Mouse (Mus musculus): ENCODE data around the gene Lhfpl1.
"Not testable (repeated sequence)": the region's sequence is repeated elsewhere in the genome, so short reads cannot be mapped to it uniquely, and the experiment has no call there.

Gene Lhfpl1

DNA sequence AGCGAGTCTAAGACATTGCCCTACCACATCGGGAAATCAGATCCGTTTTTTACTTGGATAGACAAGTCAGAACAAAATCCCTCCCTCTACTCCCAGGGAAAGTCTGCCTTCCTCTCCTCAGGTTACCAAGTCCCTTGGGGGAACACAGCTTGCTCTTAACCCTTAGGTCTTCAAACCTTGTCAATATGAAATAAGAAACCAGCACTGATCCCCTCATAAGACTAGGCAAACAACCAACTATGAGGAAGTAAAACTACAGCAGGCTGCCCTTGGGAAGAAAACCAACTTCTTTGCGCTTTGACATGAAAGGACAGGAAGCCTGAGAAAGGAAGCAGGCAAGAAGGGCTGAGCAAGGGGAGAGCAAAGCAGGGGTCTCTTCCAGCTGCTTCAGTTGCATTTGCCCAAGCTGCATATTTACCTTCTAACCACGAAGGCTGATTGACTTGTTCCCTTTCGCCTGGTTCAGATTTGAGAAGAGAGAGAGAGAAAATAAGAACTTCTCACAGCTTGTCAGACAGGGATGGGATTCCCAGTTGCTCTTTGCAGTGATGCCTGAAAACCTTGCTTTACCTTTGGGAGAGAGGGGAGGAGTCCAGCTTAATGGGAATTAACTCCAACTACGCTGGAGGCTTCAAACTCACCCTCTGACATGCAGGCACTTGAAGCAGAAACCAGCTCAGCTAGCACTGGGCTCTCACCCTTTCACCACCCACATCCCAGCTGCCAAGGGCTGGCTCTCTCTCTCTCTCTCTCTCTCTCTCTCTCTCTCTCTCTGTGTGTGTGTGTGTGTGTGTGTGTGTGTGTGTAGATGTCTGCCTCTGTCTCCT, at the start of gene Lhfpl1:
Lhfpl1 (minus strand) TSS at position 713 of the 827 bp plus-strand sequence.
- DNase-seq (ENCODE audit: low read depth, low spot score), result peak; percentile 62

DNA sequence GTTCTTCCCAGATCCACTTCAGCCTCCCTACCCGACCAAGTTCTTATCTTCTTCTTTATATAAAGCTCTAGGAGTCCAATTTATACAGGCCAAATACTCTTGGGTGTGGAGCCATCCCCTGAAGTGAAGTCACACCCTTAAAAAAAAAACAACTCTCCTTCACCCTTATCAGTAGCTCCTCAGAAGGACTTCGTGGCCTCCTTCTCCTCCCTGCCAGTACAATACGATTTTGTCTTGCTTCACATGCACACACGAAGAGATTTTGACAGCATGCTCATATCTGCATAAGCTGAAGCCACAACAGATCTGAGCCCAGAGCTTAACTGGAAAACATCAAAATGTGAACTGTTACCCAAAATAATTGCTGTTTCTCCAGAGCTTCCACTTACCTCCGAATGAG, 22.9 kb upstream of the Lhfpl1 start:
- no peak for DNase-seq (ENCODE audit: low read depth, low spot score)

DNA sequence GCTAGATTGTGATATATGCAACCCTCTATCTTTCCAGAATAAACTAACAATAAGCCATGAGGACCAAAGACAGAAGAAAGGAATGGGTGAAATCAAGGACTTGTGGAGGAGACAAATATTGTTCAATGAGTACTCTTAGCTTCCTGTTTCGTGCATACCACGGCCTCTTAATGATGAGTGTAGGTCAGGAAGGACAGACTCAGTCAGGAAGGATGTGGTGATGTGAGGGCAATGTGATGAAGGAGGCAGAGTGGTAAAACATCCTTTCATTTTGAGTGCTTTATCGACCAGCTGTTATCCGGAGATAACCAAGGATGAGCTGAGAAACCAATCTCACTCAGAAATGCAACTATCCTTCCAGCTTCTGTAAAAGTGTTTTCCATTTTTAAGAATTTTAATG, 13.6 kb upstream of the Lhfpl1 start:
- DNase-seq (ENCODE audit: low read depth, low spot score), result no peak

DNA sequence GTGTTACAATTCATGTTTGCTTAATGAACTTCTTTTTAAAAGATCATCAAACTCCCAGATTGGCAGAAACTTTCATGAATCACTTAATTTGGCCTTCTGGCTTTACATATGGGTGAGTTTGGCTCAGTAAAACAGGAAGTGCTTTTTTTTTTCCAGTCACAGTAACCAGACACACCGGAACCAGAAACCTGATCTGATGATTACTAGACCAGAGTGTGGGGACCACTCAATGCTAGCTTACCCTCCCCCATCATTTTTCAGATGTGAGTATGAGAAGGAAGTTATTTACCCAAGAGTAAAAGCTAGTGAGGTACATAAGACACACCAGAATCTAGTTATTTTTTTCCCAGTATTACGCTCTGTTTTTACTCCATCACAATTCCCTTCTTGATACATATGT, 6.5 kb downstream of the Lhfpl1 start:
- no peak for DNase-seq (ENCODE audit: low read depth, low spot score)

DNA sequence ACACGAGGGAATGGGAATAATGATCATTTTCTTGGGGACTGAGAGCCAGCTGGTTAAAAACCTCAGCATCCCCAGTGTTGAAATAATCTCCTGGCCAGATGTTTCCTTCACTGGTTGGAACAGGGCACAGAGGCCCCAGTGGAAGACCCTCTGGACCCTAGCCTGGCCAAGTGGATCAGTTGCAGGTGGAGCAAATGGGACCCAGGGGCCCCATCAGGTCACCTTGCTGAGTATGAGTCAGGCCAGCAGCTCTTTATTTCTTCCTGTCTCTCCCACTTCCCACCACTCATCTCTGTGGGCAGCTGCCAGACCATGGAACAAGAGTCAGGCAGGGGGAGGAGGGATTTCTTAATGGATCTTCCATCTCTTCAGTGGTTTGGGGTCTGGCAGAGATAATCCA, 12.7 kb downstream of the Lhfpl1 start:
- DNase-seq (ENCODE audit: low read depth, low spot score), result peak; percentile 14

DNA sequence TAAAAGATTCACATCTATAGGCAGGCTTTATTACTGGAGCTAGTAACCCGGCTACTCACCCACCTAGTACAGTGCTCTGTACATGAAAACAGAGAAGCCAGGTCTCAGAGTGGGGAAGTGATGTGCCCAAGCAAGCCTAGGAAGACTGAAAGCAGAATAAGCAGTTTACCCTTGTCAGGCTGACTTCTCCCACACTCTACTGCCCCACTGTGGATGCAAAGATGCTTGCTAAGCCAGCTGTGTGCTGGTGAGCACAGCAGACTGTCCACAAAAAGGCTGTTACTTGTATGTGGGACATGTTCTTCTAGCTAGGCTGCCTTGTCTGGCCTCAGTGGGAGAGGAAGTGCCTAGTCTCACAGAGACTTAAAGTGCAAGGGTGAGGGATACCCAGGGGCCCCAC, 40.3 kb downstream of the Lhfpl1 start:
- DNase-seq (ENCODE audit: low read depth, low spot score), result peak; percentile 5

DNA sequence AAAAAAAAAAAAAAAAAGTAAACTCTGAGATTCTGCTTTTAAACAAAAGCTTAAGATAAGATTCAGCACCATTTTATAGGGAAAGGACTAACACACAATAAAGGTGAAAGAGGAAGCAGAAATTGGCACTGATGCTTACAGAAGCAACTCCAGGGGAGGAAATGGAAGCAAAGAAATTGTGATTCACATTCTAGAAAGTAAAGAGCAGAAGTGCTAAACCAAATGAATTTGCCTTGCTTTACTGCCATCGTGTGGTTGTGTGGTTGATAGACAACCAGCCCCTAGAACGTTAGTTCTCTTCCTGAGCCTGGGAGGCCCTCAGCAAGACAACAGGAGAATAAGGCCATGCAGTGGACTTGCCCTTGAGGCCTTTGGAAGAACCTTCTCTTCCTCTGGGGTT, 41.7 kb downstream of the Lhfpl1 start:
- peak; percentile 32 for DNase-seq (ENCODE audit: low read depth, low spot score)

DNA sequence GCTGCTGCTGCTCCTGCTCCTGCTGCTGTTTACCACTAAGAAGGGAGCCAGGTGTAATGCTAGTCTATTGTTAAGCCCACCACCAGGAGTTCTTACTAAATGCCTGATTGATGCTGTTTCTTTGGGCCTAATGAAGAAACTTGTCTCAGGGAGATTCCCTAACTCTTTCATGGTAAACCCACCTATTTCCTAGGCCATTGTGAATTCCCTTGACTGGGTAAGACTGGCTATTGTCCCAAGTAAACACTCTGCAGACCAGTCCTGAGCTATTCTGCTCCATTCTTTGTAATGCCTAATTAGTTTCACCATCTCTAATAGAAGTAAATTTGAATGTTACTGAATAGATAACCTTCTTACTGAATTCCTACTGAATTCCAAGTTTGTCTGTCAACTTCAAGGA, 48.7 kb downstream of the Lhfpl1 start:
- not testable (repeated sequence) for DNase-seq (ENCODE audit: low read depth, low spot score)

DNA sequence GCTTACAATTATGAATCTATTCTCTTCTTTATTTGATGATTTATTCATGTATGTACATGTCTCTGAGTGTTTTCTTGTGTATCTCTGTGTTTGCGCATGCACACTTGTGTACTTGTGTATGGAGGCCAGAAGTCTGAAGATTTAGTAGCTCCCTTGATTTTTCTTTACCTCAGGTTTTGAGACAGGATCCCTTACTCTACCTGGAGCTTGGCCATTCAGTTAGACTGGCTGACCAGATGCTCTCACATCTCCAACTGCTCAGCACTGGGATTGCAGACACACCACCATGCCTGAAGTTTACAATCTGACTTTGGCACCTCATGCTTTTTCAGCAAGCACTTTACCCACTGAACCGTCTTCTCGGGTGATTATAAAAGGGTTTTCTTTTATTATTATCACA, 76.7 kb downstream of the Lhfpl1 start:
- no peak for DNase-seq (ENCODE audit: low read depth, low spot score)

DNA sequence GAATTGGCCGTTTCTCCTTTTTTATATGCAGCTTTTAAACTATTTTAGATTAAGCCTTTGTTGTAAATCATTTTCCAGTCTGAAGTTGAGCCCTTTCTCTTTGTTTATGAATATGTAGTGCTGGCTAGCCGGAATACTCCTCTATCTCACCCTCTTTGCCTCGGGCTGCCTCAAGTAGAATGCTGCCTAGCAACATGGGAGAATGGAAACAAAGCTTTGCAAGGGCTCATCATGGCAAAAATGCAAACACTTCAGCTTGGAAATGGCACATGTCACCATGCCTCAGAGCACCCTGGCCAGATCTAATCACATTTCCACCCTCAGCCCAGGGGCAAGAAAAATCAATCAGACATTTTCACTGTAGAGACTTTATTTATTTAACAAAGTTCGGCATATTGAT, 77.1 kb downstream of the Lhfpl1 start:
- DNase-seq (ENCODE audit: low read depth, low spot score), result no peak

- no peak for DNase-seq (ENCODE audit: low read depth, low spot score)
Measured at GRCm38 (mm10) chrX:145261803-145262202, 87.1 kb downstream of the Lhfpl1 start.
